Mouse (Mus musculus) naive thymus-derived CD4-positive, alpha-beta T cell, adult 2 months (primary cell): ENCODE measurements at regions not wholly inside any gene's neighbourhood (a gene's known extent, or its start where the extent isn't known, plus 50 kb on each side); places are given as distances from the start of the nearest gene placed in this dataset.

Experiments used
- DNase-seq: peaks from one replicate; pipeline ENCODE4 v3.0.0-alpha.2; 2011; ENCODE audit warnings: low read depth

- DNase-seq, result no peak
Measured at GRCm38 (mm10) chr17:63575316-63576007, 75.6 kb upstream of the Fbxl17 start.

DNA sequence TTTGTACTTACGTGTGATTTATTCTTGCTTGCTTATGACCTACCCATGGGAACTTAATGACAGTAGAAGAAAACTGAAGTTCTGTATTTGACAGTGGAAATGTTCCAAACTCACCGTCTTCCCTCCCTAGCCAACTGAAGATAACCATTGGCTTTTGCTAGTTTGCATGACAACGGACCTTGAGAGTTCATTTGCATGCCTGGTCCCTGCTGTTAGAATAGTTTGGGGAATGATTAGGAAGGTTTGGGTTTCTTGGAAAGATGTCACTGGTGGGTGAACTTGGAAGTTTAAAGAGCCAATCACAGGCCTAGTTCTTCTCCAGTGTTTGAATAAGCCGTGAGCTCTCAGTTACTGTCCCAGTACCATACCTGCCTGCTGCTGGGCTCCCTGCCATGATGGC lies 83.1 kb upstream of the Fbxl17 start:
- DNase-seq, result no peak

DNA sequence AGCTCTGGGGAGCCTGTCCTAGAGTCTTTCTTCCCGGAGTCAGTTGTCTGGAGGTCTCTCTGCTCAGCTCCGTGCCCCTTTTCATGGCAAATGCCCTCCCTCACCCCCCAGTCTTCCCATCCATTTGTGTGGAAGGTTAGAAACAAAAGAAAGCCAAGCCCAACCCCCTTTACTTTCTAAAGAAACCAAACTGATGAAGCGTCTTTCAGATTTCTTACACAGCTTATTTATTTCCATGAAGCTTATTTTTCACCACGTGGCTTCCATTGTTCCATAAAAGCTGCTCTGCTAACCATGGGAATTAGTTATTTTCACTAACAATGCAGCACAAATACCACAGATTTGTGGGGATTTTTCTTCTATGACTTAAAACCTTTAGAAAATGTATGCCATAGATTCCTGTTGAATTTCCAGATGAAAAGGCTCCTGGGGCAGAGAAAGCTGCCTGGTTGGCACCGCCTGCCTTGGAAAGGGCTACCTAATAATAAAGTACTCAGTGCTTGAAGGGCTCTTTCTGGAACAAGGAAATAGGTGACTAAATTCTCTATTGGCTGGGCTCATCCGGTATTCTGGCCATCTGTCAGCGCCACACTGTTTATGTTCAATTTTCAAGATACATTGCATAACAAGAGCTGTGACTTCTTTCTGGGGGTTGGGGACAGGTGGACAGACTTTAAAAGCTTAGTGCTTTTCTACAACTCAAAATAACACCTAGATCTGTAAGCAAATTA lies 107.4 kb upstream of the Fbxl17 start:
- DNase-seq, result no peak

DNA sequence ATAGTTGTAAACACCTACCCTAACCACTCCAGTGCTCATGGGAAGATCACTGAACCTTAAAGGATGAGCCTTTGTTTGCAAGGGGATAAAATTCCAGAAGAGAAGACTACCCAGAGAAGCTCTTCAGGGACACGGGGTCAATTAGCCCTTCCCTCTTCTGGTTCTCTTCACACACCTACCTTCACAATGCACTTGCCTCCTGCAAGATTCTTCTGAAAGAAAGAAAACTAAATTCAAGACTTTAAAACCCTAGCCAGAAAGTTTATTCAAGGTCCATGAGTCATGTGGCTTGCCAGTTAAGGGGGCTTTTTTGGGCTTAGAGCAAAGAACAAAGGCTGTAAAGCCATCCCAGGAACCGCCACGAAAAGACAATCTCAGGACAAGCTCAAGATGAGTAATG lies 122.9 kb upstream of the Fbxl17 start:
- DNase-seq, result no peak

- DNase-seq, result no peak
Measured at GRCm38 (mm10) chr17:63637598-63637997, 137.8 kb upstream of the Fbxl17 start.

GRCm38 (mm10) chr17:63644390-63644789 lies 144.6 kb upstream of the Fbxl17 start:
- no peak for DNase-seq

- no peak for DNase-seq
Measured at GRCm38 (mm10) chr17:63657687-63658086, 157.9 kb upstream of the Fbxl17 start.

DNA sequence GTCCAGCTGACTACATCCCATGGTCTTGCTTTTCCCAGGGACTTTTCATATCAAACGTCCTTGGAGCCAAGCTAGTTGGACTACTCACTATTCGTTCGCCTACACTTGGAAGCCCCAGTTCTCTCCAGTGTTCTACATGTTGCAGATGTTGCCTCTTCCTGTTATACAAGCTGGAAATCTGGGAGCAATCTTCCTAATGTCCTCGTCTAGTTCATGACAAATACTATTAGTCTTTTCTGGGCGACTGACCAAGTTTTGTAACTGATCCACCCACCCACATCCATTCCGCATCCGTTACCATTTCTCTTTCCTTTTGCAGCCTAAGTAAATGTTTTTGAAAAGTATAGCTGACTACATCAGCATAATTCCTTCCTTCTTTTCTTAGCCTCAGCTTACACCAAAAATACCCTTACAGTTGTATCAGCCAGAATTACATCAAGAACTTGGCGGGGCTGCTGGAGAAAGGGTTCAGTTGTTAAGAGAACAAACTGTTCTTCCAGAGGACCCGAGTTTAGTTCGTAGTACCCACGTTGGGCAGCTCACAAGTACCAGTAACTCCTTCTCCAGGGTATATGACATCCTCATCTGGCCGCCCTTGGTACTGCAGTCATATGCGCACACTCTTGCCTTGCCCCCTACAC lies 161.1 kb upstream of the Fbxl17 start:
- DNase-seq, result no peak

DNA sequence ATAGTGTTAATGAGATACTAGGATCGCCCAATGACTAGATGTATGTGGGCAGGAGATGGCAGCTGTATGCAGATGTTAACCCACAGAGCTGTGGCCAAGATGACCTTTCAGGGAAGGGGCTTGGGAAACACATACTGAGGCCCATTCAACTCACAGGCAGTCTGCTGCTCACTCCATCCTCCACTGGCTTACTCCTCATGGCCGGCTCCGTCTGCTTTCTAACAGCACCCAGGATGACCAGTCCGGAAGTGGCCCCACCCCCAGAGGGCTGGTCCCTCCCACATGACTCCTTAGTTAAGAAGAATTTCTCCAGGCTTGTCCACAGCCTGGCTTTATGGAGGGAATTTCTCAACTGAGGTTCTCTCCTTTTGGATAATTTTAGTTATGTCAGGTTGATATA lies 161.8 kb upstream of the Fbxl17 start:
- DNase-seq, result no peak

DNA sequence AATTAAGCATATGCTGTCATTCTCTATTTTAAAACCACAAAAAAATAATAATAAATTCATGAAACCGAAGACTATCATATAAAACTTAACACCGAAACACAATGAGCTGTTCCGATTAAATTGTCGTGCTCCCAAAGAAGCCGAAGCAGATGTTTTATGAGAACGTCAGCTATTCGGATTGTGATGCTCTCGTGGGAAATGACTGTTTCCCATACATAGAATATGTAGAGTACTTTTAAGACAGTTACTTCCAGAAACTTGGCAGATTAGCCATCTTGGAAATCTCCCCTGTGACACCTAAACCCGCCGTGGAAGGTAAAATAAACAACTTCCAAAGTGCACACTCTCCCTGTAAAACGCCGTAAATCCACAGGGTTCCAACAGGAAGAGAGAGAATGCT lies 162.4 kb upstream of the Fbxl17 start:
- DNase-seq, result no peak

- no peak for DNase-seq
Measured at GRCm38 (mm10) chr17:63676791-63677190, 177.0 kb upstream of the Fbxl17 start.

GRCm38 (mm10) chr17:63677996-63678657 lies 178.3 kb upstream of the Fbxl17 start:
- no peak for DNase-seq

DNA sequence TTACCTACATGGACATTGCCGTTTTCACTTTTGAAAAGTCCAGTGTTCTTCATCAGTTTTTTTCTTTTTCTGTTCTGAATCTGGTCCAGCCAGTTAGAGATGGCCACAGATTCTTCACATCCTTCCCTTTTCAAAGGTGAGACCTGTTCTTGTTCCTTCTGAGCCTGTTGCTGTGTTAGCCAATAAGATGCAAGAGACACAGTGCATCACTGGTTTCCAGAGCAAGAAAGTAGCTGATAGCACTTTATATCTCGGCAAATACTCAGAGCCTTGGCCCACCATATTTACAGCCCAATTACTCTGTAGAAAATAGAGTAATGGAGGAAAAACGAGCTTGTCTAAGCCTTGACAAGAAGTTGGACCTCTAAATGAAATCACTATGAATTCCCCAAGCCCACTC lies 180.7 kb upstream of the Fbxl17 start:
- DNase-seq, result no peak

- DNase-seq, result no peak
Measured at GRCm38 (mm10) chr17:63683345-63683744, 179.5 kb upstream of the Fer start.

GRCm38 (mm10) chr17:63684026-63684425 lies 178.8 kb upstream of the Fer start:
- no peak for DNase-seq

DNA sequence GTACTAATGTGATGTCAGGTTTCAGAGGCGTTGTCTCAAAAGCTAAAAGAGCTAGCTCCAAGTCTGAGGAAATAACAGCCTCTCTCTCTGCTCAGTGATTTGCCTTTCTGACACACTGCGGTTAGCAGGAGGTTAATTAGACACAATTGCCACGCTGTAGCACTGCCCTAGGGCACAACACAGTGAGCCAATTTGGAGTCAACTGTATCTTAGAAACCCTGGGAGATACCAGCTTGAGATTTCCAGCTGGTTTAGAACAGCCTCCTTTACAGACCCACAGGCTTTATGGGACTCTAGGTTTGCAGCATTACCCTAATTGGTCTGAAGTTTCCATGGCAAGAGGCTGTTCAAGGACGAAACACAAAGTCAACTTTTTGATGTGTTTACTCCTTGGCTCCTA lies 176.9 kb upstream of the Fer start:
- DNase-seq, result no peak

- no peak for DNase-seq
Measured at GRCm38 (mm10) chr17:63686361-63686760, 176.5 kb upstream of the Fer start.

DNA sequence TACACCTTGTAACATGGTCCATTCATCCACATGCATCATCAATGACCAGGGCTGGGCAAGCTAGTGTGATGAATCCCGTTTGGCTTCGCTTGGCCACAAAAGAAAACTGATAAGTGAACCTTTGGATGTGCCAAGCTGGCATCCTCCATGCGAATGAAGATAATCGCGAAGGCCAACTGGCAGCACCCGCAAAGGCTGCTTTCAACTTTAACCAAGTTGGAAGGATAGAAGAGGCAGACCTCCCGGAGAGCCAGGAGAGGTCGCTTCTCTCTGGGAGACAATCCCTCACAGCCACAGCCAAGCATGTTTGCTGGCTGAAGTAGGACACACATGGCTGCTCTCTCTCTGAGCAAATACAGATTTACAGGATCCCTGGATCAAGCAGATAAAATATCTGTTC lies 173.6 kb upstream of the Fer start:
- DNase-seq, result no peak

DNA sequence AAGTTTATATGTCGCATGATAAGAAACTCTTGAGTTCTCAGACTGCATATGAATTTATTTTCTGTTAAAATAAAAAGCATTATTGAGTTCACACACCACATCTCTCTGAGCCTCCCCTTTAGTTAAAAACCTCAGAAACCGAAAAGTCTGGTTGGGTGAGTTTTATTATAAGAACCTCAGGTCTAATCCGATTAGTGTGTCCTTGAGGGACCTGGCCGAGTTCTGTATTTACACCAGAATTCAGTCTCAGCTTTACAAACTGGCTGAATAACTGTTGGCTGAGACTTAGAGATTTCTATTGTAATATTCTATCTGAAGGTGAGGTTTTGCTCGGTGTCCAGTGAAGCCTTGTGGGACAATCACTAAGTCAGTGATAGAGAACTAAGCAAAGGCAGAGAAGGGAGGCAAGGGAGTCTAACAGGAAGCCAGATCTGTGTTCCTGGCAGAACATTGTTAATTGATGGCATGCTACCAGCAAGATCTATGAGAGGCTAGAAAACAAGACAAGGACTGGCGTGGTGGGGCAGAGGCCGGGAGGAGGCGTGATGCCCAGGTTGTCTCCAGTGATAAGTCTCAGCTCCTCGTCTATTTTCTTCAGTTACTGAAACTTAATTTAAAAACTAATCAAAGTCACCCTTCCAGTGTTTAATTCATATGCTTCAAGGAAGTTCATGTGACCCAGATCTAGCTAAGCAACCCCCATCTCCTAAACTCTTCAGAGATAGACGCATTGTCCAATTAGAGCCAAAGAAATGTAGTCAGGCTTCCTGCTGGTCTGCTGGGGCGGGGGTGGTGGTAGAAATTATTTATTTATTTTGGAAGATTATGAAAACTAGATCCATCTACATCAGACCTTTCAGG lies 171.8 kb upstream of the Fer start:
- DNase-seq, result no peak

DNA sequence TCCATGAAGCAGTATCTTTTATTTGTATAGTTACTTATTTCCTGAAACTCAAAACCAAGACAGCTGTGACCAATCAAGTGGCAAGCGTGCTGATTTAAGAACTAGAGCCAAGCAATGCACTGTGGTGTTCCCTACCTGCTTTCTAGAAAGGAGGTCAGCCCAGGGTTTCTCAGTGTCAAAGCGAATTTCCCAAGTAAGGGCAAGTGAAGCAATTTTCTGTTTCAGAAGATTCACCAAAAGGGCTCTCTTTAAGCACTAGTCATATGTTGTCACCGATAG lies 171.2 kb upstream of the Fer start:
- DNase-seq, result no peak

DNA sequence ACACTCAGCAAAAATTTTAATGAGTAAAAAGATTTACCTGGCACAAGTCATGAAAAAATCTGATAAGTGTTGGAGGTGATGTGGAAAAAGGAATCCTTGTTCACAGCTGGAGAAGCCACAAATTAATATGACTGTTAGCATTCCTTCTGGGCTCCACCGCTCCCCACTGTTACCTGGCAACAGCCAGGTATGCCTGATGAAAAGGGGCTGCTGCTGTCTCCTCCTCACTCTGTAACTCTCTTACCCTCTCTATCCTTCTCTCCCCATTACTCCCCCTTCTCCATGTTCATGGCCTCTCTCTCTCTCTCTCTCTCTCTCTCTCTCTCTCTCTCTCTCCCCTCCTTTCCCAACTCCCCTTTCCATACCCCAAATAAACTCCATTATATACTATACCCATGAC lies 169.6 kb upstream of the Fer start:
- DNase-seq, result no peak

- DNase-seq, result no peak
Measured at GRCm38 (mm10) chr17:63699537-63699936, 163.3 kb upstream of the Fer start.
